Mouse (Mus musculus): ENCODE measurements around the gene Dhx37. TPM values are rescaled to one million over a fixed set of nuclear protein-coding genes. Genes with fewer than 3 reads are reported as not detected.

Dhx37 gene
- total RNA-seq, 1 experiment, result 24.7 TPM

DNA sequence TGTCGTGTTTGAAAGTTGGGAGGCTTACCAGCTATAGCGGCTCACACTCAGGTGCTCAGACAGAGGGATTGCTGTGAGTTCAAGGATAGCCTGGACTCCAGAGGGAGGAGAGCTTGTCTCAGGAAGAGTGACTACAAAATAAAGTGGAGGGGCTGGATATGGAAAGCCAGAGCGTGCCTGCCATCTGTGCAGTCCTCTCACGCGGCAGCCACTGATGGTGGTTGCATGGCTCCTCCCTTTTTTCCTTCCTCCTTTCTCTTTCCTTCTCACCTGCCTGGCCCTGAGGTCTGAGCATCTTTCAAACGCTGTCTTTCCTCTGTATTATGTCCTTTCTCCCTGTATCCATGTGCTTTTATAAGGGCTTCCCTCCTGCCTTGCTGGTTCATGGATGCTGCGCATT is 44.1 kb upstream of the Dhx37 start:
- Histone ChIP-seq H3K36me3 (ENCODE audit: control insufficient read depth, insufficient read depth, low read length, poor library complexity, severe bottlenecking) (peaks cover 2% of the 10 kb centered on the region; the same call in 1 of the 2 replicates), H3K4me3 (ENCODE audit: insufficient read depth in 1 of 2, low read depth in 1 of 2, low read length in 2 of 2, poor library complexity in 1 of 2, severe bottlenecking in 1 of 2) (no peak overlapping the region), H3K27ac (ENCODE audit: insufficient read depth, low read depth, low read length, poor library complexity, severe bottlenecking) (no peak overlapping the region), H3K4me1 (ENCODE audit: control insufficient read depth in 2 of 2, insufficient read depth in 2 of 2, low read length in 2 of 2, poor library complexity in 1 of 2) (peaks cover 1 to 10% of the 10 kb centered on the region in 2 experiments; a peak in 2 of 4 replicates), H3K9me3 (ENCODE audit: control insufficient read depth, insufficient read depth, low read depth, low read length) (no peaks in the 10 kb centered on the region), H3K9ac (ENCODE audit: insufficient read depth, low read depth, low read length, poor library complexity, severe bottlenecking) (no peak overlapping the region)
- DNase-seq (ENCODE audit: low read depth, low spot score), result no peak
- TF ChIP-seq HCFC1 (IDR thresholded peaks at IDR 0.05; ENCODE audit: borderline replicate concordance, insufficient read depth, low read length) (no peak), ZC3H11A (IDR thresholded peaks at IDR 0.05; ENCODE audit: borderline replicate concordance, low read depth, low read length) (no peak), ZNF384 (IDR thresholded peaks at IDR 0.05; ENCODE audit: low read depth, low read length) (no peak), MAFK (IDR thresholded peaks at IDR 0.05; ENCODE audit: insufficient read depth, low read depth, low read length) (no peak), CHD2 (IDR thresholded peaks at IDR 0.05; ENCODE audit: low read depth, low read length) (no peak)
- in situ Hi-C loops (cut with MboI; ENCODE audit: low sequenced_read_pairs in 2 of 2, unreplicated experiment in 2 of 2), result no loop called here

DNA sequence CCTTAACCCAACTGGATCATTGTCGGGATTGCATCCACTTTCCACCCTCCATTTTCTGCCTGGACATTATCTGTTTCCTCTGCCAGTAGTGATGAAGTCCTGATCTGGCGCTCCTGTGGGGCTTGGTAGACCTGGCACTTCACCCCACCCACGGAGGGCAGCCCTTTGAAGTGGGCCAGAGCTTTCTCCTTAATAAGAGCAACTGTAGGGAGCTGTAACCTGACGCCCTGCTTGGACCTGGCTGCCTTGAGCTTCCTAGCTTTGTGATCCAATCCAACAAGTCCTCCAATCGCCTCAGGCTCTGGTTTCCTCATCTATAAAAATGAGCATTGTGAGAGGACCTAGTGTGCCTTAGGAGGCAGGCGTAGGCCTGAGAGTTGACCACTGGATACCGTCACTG is 43.6 kb upstream of the Dhx37 start:
- Histone ChIP-seq H3K4me3 (ENCODE audit: insufficient read depth in 1 of 2, low read depth in 1 of 2, low read length in 2 of 2, poor library complexity in 1 of 2, severe bottlenecking in 1 of 2) (no peak overlapping the region), H3K4me1 (ENCODE audit: control insufficient read depth in 2 of 2, insufficient read depth in 2 of 2, low read length in 2 of 2, poor library complexity in 1 of 2) (peaks cover 1 to 10% of the 10 kb centered on the region in 2 experiments; a peak in 2 of 4 replicates), H3K36me3 (ENCODE audit: control insufficient read depth, insufficient read depth, low read length, poor library complexity, severe bottlenecking) (no peaks in the 10 kb centered on the region), H3K9ac (ENCODE audit: insufficient read depth, low read depth, low read length, poor library complexity, severe bottlenecking) (no peak overlapping the region), H3K9me3 (ENCODE audit: control insufficient read depth, insufficient read depth, low read depth, low read length) (no peaks in the 10 kb centered on the region), H3K27ac (ENCODE audit: insufficient read depth, low read depth, low read length, poor library complexity, severe bottlenecking) (no peak overlapping the region)
- TF ChIP-seq ZNF384 (IDR thresholded peaks at IDR 0.05; ENCODE audit: low read depth, low read length), result no peak
- no peak for TF ChIP-seq ZC3H11A (IDR thresholded peaks at IDR 0.05; ENCODE audit: borderline replicate concordance, low read depth, low read length)
- TF ChIP-seq CHD2 (IDR thresholded peaks at IDR 0.05; ENCODE audit: low read depth, low read length), result no peak
- TF ChIP-seq MAFK (IDR thresholded peaks at IDR 0.05; ENCODE audit: insufficient read depth, low read depth, low read length), result no peak
- TF ChIP-seq HCFC1 (IDR thresholded peaks at IDR 0.05; ENCODE audit: borderline replicate concordance, insufficient read depth, low read length), result no peak
- DNase-seq (ENCODE audit: low read depth, low spot score), result no peak
- in situ Hi-C loops (cut with MboI; ENCODE audit: low sequenced_read_pairs in 2 of 2, unreplicated experiment in 2 of 2), result no loop called here

DNA sequence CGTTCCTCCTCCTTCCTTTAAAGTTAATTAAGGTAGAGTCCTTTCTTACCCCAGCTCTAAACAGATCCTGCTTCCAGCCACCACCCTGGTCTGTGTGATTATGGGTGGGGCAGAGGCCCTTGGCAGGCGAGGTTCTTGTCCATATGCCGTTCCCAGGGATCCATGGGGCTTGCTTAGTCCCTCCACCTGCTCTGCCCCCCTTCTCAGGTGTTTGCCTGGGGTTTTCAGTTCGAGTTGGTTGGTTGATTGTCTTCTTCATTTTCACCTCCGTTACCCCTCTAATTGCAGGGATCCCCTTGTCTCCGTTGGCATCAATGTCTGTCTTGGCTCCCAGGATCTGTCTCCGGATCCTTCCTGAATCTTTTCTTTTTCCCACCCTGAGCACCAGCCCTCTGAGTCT is 42.9 kb upstream of the Dhx37 start:
- peak overlapping the region in 1 of 2 experiments; percentile 77; a peak in 2 of 4 replicates for H3K4me3 ChIP-seq (ENCODE audit: insufficient read depth in 1 of 2, low read depth in 1 of 2, low read length in 2 of 2, poor library complexity in 1 of 2, severe bottlenecking in 1 of 2)
- H3K9ac ChIP-seq (ENCODE audit: insufficient read depth, low read depth, low read length, poor library complexity, severe bottlenecking), result no peak overlapping the region
- H3K4me1 ChIP-seq (ENCODE audit: control insufficient read depth in 2 of 2, insufficient read depth in 2 of 2, low read length in 2 of 2, poor library complexity in 1 of 2), result peaks cover 1 to 10% of the 10 kb centered on the region in 2 experiments; a peak in 2 of 4 replicates
- H3K36me3 ChIP-seq (ENCODE audit: control insufficient read depth, insufficient read depth, low read length, poor library complexity, severe bottlenecking), result no peaks in the 10 kb centered on the region
- TF ChIP-seq HCFC1 (IDR thresholded peaks at IDR 0.05; ENCODE audit: borderline replicate concordance, insufficient read depth, low read length) (no peak), ZC3H11A (IDR thresholded peaks at IDR 0.05; ENCODE audit: borderline replicate concordance, low read depth, low read length) (no peak), ZNF384 (IDR thresholded peaks at IDR 0.05; ENCODE audit: low read depth, low read length) (no peak), MAFK (IDR thresholded peaks at IDR 0.05; ENCODE audit: insufficient read depth, low read depth, low read length) (no peak), CHD2 (IDR thresholded peaks at IDR 0.05; ENCODE audit: low read depth, low read length) (no peak)
- in situ Hi-C loops (cut with MboI; ENCODE audit: low sequenced_read_pairs in 2 of 2, unreplicated experiment in 2 of 2), result no loop called here
- H3K27ac ChIP-seq (ENCODE audit: insufficient read depth, low read depth, low read length, poor library complexity, severe bottlenecking), result no peak overlapping the region
- no peak for DNase-seq (ENCODE audit: low read depth, low spot score)
- H3K9me3 ChIP-seq (ENCODE audit: control insufficient read depth, insufficient read depth, low read depth, low read length), result no peaks in the 10 kb centered on the region

DNA sequence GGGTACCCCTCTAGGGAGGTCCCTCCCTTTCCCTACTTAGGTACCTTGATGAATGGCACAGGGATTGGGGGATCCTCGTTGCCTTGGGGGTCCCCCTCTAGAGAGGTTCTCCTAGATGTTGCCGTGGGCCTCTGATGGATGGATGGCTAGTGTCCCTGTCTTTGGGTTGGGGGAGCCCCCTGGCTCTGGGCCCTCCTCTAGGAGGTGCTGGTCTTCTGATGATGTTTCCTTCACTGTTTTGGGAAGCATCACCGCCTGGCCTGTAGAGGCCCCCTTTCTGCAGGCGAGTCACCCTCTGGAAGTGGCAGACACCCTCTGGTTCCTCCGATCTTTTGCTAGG is 42.3 kb upstream of the Dhx37 start:
- H3K9me3 ChIP-seq (ENCODE audit: control insufficient read depth, insufficient read depth, low read depth, low read length), result no peaks in the 10 kb centered on the region
- in situ Hi-C loops (cut with MboI; ENCODE audit: low sequenced_read_pairs in 2 of 2, unreplicated experiment in 2 of 2), result no loop called here
- no peak overlapping the region for H3K27ac ChIP-seq (ENCODE audit: insufficient read depth, low read depth, low read length, poor library complexity, severe bottlenecking)
- H3K4me3 ChIP-seq (ENCODE audit: insufficient read depth in 1 of 2, low read depth in 1 of 2, low read length in 2 of 2, poor library complexity in 1 of 2, severe bottlenecking in 1 of 2), result peak overlapping the region; percentile 77
- H3K36me3 ChIP-seq (ENCODE audit: control insufficient read depth, insufficient read depth, low read length, poor library complexity, severe bottlenecking), result no peaks in the 10 kb centered on the region
- DNase-seq (ENCODE audit: low read depth, low spot score), result no peak
- TF ChIP-seq HCFC1 (IDR thresholded peaks at IDR 0.05; ENCODE audit: borderline replicate concordance, insufficient read depth, low read length) (no peak), ZNF384 (IDR thresholded peaks at IDR 0.05; ENCODE audit: low read depth, low read length) (no peak), CHD2 (IDR thresholded peaks at IDR 0.05; ENCODE audit: low read depth, low read length) (no peak), MAFK (IDR thresholded peaks at IDR 0.05; ENCODE audit: insufficient read depth, low read depth, low read length) (no peak), ZC3H11A (IDR thresholded peaks at IDR 0.05; ENCODE audit: borderline replicate concordance, low read depth, low read length) (no peak)
- peaks cover 1 to 10% of the 10 kb centered on the region in 2 experiments; a peak in 2 of 4 replicates for H3K4me1 ChIP-seq (ENCODE audit: control insufficient read depth in 2 of 2, insufficient read depth in 2 of 2, low read length in 2 of 2, poor library complexity in 1 of 2)
- peak overlapping the region; percentile 73 for H3K9ac ChIP-seq (ENCODE audit: insufficient read depth, low read depth, low read length, poor library complexity, severe bottlenecking)
